Mouse (Mus musculus) liver, postnatal 0 days (tissue): Measurements from ENCODE around the gene Dnah9.

Experiments
- CTCF ChIP-seq: sonication (generic); IDR thresholded peaks from 2 replicates; pipeline ENCODE4 v1.5.1; 2016; ENCODE audit warnings: antibody characterized with exemption, low read depth
- EP300 ChIP-seq: IDR thresholded peaks from 2 replicates; pipeline ENCODE4 v1.6.1; 2016; ENCODE audit warnings: antibody characterized with exemption, low read depth, mild to moderate bottlenecking

GRCm38 (mm10) chr11:66188627-66189287 is 20.4 kb upstream of the Dnah9 start:
- TF ChIP-seq CTCF (no peak), EP300 (no peak)
